Mouse (Mus musculus) kidney, embryonic 14.5 days (tissue): ENCODE results near the gene Brca2. TPM values are rescaled to one million over a fixed set of nuclear protein-coding genes. Genes with fewer than 3 reads are reported as not detected.

Experiments
- ATAC-seq: fragments of 200-750 bp; cut with Nextera tagmentation; 2 replicates; pipeline ENCODE4 v1.8.0; 2017; ENCODE audit warnings: moderate number of reproducible peaks, mild to moderate bottlenecking, moderate TSS enrichment, moderate library complexity; ENCODE audit not compliant: low FRiP score, low TSS enrichment
- H3K27ac ChIP-seq: fragments of 300-500 bp; sonication (generic); 2 replicates; pipeline ENCODE4 v1.5.1; 2014; ENCODE audit warnings: low read depth, mild to moderate bottlenecking, low read length, moderate library complexity, mixed read lengths
- H3K27me3 ChIP-seq: fragments of 300-500 bp; sonication (generic); 2 replicates; pipeline ENCODE4 v1.6.1; 2014; ENCODE audit warnings: mild to moderate bottlenecking, low read length; ENCODE audit not compliant: control insufficient read depth, insufficient read depth
- H3K36me3 ChIP-seq: fragments of 300-500 bp; sonication (generic); 2 replicates; pipeline ENCODE4 v1.6.1; 2014; ENCODE audit warnings: low read length, mixed read lengths; ENCODE audit not compliant: control insufficient read depth, insufficient read depth
- H3K4me1 ChIP-seq: fragments of 300-500 bp; sonication (generic); 2 replicates; pipeline ENCODE4 v1.6.1; 2014; ENCODE audit warnings: low read length, mixed read lengths; ENCODE audit not compliant: control insufficient read depth, insufficient read depth
- H3K4me2 ChIP-seq: fragments of 300-500 bp; sonication (generic); replicated peaks from 2 replicates; pipeline ENCODE4 v1.6.1; 2014; ENCODE audit warnings: low read depth, mild to moderate bottlenecking, low read length
- H3K4me3 ChIP-seq: fragments of 300-500 bp; sonication (generic); 2 replicates; pipeline ENCODE4 v1.5.1; 2014; ENCODE audit warnings: mild to moderate bottlenecking, low read length
- H3K9ac ChIP-seq: fragments of 300-500 bp; sonication (generic); 2 replicates; pipeline ENCODE4 v1.6.1; 2014; ENCODE audit warnings: low read depth, mild to moderate bottlenecking, low read length, moderate library complexity
- H3K9me3 ChIP-seq: fragments of 300-500 bp; sonication (generic); 2 replicates; pipeline ENCODE4 v1.6.1; 2016; ENCODE audit warnings: low read length; ENCODE audit not compliant: control insufficient read depth
- WGBS: fragments of 180-500 bp; shearing (Covaris S2); extraction: QIAGEN DNeasy Blood & Tissue Kit; methylation state at CpG from one replicate; pipeline ENCODE4 v1.1.7; 2014; 5-methylcytosine and 5-hydroxymethylcytosine counted together
- polyA plus RNA-seq: library from polyadenylated mRNA; unstranded; fragments of >200 nt; fragmentation: Nextera tagmentation; extraction: Ambion mirVana; gene quantifications from 2 replicates; pipeline ENCODE4 v1.2.1, GENCODE M21; 2014

The Brca2 gene
- polyA plus RNA-seq, 1 experiment from 2014 or later: 28.6 TPM

- Histone ChIP-seq H3K4me1 (peaks cover 4% of the 10 kb centered on the region; the same call in 1 of the 2 replicates), H3K9ac (no peak overlapping the region), H3K9me3 (no peaks in the 10 kb centered on the region), H3K4me2 (peak overlapping the region; percentile 100; the same call in 1 of the 2 replicates), H3K4me3 (no peak overlapping the region; the same call in 1 of the 2 replicates), H3K27ac (no peak overlapping the region), H3K36me3 (no peaks in the 10 kb centered on the region), H3K27me3 (peaks cover 14% of the 10 kb centered on the region; the same call in 1 of the 2 replicates)
- WGBS: 73% methylated on average over 13 of the region's 13 CpGs
- no peak for ATAC-seq
Measured at GRCm38 (mm10) chr5:150592186-150592903, 69.9 kb downstream of the Brca2 start.

GRCm38 (mm10) chr5:150592904-150593755 lies 70.7 kb downstream of the Brca2 start:
- H3K4me1 ChIP-seq: peaks cover 4% of the 10 kb centered on the region; the same call in 1 of the 2 replicates
- peak overlapping the region; percentile 100 for H3K4me2 ChIP-seq
- peaks cover 14% of the 10 kb centered on the region; the same call in 1 of the 2 replicates for H3K27me3 ChIP-seq
- H3K4me3 ChIP-seq: peak overlapping the region; percentile 85
- peak overlapping the region; percentile 71 for H3K9ac ChIP-seq
- WGBS: 10% methylated on average over 40 of the region's 40 CpGs
- H3K9me3 ChIP-seq: no peaks in the 10 kb centered on the region
- no peak overlapping the region for H3K27ac ChIP-seq
- ATAC-seq: peak; percentile 21
- H3K36me3 ChIP-seq: no peaks in the 10 kb centered on the region

GRCm38 (mm10) chr5:150593756-150594648 lies 71.6 kb downstream of the Brca2 start:
- peak overlapping the region; percentile 85 for H3K4me3 ChIP-seq
- peaks cover 10% of the 10 kb centered on the region for H3K4me1 ChIP-seq
- WGBS: 1% methylated on average over 84 of the region's 102 CpGs
- peak overlapping the region; percentile 71 for H3K9ac ChIP-seq
- no peaks in the 10 kb centered on the region for H3K9me3 ChIP-seq
- peaks cover 14% of the 10 kb centered on the region; the same call in 1 of the 2 replicates for H3K27me3 ChIP-seq
- no peak overlapping the region for H3K27ac ChIP-seq
- H3K4me2 ChIP-seq: peak overlapping the region; percentile 100
- no peaks in the 10 kb centered on the region for H3K36me3 ChIP-seq
- ATAC-seq: peak; percentile 90

- ATAC-seq: no peak; the same call in 1 of the 2 replicates
- peaks cover 14% of the 10 kb centered on the region; the same call in 1 of the 2 replicates for H3K27me3 ChIP-seq
- H3K27ac ChIP-seq: no peak overlapping the region
- H3K9ac ChIP-seq: peak overlapping the region; percentile 71
- peak overlapping the region; percentile 100 for H3K4me2 ChIP-seq
- no peaks in the 10 kb centered on the region for H3K9me3 ChIP-seq
- 8% methylated on average over 11 of the region's 17 CpGs for WGBS
- H3K4me1 ChIP-seq: peaks cover 13% of the 10 kb centered on the region
- peak overlapping the region; percentile 85 for H3K4me3 ChIP-seq
- no peaks in the 10 kb centered on the region for H3K36me3 ChIP-seq
Measured at GRCm38 (mm10) chr5:150594649-150595339, 72.4 kb downstream of the Brca2 start.

- H3K4me2 ChIP-seq: no peak overlapping the region
- no peak overlapping the region for H3K27ac ChIP-seq
- 48% methylated on average over 11 of the region's 11 CpGs for WGBS
- no peak for ATAC-seq
- H3K4me1 ChIP-seq: peaks cover 13% of the 10 kb centered on the region
- H3K9me3 ChIP-seq: no peaks in the 10 kb centered on the region
- H3K4me3 ChIP-seq: no peak overlapping the region
- no peak overlapping the region for H3K9ac ChIP-seq
- no peaks in the 10 kb centered on the region for H3K36me3 ChIP-seq
- peaks cover 14% of the 10 kb centered on the region; the same call in 1 of the 2 replicates for H3K27me3 ChIP-seq
Measured at GRCm38 (mm10) chr5:150595366-150596016, 73.1 kb downstream of the Brca2 start.

GRCm38 (mm10) chr5:150597088-150597487 lies 74.7 kb downstream of the Brca2 start, which contains the start of gene N4bp2l1:
TSS of gene N4bp2l1 (minus strand) at chr5:150597188.
- no peak within 1 kb of the TSS for H3K4me3 ChIP-seq
- no peak within 1 kb of the TSS for H3K9ac ChIP-seq
- no peaks in the 10 kb centered on the region for H3K9me3 ChIP-seq
- H3K4me1 ChIP-seq: peaks cover 13% of the 10 kb centered on the region
- H3K36me3 ChIP-seq: no peaks in the 10 kb centered on the region
- no peak for ATAC-seq
- H3K27ac ChIP-seq: no peak within 1 kb of the TSS
- peaks cover 14% of the 10 kb centered on the region; the same call in 1 of the 2 replicates for H3K27me3 ChIP-seq
- 90% methylated on average over 7 of the region's 7 CpGs for WGBS
- H3K4me2 ChIP-seq: no peak within 1 kb of the TSS

- H3K27me3 ChIP-seq: peaks cover 9% of the 10 kb centered on the region; the same call in 1 of the 2 replicates
- peaks cover 13% of the 10 kb centered on the region for H3K4me1 ChIP-seq
- H3K27ac ChIP-seq: no peak overlapping the region
- no peak overlapping the region for H3K4me2 ChIP-seq
- H3K9ac ChIP-seq: no peak overlapping the region
- H3K36me3 ChIP-seq: no peaks in the 10 kb centered on the region
- H3K9me3 ChIP-seq: no peaks in the 10 kb centered on the region
- WGBS: 63% methylated on average over 21 of the region's 21 CpGs
- no peak overlapping the region for H3K4me3 ChIP-seq
- no peak for ATAC-seq
Measured at GRCm38 (mm10) chr5:150598202-150599119, 76.0 kb downstream of the Brca2 start.
